Mouse (Mus musculus) right cerebral cortex, postnatal 4 days (tissue): ENCODE data around the gene Vmn1r197.
"Not testable (repeated sequence)": the region's sequence is repeated elsewhere in the genome, so short reads cannot be mapped to it uniquely, and the experiment has no call there.

Source experiments
- DNase-seq: peaks from one replicate; pipeline ENCODE4 v3.0.0-alpha.2; 2022

Gene Vmn1r197

DNA sequence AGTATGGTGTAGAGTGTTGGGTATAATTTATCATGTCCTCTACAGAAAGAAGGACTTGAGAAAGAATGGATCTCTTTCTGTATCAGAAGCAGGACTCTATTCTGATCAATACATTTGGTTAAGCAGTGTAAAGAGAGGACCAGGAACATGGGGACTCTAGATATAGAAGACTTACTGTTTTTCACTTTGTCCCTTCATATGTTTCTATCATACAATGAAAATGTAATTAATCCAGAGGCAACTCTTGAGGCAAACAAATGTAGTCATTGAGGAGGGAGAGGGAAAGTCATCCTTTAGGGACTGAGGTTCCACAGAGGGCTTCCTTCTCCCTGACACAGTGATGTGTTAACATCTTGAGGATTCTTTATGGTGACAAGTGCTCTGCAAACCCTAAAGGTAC is at the start of gene Vmn1r197:
Gene Vmn1r197, plus strand, starts transcription at position 301 of the 400 bp plus-strand sequence.
- DNase-seq, result no peak

DNA sequence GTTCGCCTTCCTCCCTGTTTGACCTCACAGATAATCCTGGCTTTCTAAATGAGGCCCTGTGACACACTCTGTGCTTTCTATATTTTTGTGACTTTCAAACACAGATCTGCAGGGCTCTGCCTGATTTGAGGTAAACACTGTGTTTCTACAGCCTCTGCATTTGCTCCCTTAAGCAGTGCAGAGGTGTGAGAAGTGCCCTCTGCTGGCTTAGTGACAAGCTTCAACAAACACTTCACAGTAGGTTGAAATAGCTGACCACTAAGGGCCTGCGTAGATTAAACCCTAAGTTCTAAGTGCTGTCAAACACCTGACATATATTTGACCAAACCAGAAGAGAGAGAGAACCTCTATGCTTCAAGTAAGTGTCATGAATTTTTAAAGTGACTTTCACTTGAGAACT is 39.8 kb upstream of the Vmn1r197 start:
- DNase-seq, result no peak

DNA sequence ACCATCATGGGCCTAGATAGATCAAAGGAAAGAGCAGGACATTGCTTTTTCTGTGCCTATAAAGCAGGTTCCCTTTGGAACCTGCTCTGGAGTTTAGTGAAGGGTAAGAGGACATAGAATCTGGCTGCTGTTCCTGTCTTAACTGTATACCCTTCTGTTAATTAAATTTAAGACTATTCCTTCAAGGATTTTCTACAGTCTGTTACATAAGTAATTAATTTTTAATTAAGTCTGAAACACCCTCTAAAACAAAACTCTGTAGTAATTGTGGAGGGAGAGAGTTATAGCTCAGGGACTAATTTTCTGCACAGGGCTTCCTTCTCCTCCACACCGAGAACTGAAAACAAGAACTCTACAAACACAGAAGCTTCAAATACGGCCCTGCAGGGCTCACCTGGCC is 34.8 kb upstream of the Vmn1r197 start, which contains the start of gene Vmn1r196:
Gene Vmn1r196, plus strand, starts transcription at position 301 of the 400 bp plus-strand sequence.
- no peak for DNase-seq

DNA sequence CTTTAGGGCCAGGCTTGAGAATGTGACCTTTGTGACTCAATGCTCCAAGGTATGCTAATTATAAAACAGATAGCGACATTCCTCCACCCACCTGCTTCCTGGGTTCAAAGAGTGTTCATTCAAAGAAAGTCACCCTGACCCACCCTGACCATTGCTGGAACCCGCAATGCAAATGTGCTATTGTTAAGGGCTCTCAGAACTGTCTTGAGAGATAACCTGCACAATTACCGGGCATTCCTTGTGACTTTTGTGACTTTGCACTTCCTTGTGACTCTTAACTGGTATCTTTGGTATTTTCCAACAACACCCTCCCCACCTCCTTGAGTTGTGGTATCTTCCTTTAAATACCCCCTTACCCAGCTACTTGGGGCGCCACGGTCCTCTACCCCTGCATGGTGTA is 16.3 kb upstream of the Vmn1r197 start:
- DNase-seq, result not testable (repeated sequence)

DNA sequence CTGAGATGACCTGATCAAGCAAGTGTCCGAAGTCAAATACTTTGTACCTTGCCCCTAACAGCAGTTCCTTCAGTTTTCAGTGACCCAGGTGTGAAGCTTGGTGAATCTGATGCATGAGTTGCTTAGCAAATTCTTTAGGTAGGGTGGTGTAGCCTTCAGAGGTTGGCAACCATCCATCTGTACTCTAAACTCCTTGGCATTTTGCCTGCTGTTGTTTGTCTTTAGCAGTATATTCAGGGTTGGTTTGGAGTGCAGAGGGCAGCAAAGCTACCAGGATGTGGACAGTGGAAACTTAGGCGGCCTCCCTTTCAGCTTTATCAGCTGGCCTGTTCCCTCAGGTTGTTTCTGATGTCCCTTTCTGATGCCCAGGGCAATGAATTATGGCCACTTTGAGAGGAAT is 9.0 kb upstream of the Vmn1r197 start:
- no peak for DNase-seq

DNA sequence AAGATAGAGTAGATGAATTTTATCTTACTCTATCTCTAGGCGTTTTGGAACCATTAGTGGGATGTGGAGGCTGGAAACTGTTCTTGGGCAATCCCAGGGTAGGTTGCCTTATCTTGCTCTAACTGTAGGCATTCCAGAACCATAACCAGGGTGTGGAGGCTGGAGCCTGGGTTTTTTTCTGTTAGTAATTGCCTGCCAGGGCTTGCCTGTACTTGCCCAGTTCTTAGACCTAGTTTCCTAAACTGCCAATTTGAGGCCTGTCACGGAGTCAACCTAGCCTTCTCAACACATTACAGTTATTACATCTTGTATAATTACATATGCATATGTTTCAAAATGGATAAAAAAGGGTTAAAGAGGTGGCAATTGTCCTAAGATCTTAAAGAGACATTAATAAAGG is 7.0 kb upstream of the Vmn1r197 start:
- DNase-seq, result no peak

DNA sequence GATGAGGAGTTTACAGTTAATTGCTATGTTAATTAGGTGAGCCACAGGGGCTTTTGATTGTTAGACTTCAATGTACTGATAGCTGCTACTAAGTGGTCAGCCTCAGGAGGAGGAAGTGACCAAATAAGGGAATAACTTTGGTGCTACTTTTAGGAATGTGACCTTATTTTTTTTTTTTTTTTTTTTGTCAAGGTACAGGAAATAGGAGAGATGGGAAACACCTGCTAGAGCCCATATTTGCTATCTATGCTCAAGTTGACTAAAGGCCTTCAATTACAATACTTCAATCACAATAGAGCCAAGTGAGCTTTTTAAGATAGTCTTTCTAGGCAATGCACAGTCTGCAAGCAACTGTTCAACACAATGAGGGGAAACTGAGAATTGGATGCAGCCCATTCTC is 4.3 kb upstream of the Vmn1r197 start:
- DNase-seq, result no peak

DNA sequence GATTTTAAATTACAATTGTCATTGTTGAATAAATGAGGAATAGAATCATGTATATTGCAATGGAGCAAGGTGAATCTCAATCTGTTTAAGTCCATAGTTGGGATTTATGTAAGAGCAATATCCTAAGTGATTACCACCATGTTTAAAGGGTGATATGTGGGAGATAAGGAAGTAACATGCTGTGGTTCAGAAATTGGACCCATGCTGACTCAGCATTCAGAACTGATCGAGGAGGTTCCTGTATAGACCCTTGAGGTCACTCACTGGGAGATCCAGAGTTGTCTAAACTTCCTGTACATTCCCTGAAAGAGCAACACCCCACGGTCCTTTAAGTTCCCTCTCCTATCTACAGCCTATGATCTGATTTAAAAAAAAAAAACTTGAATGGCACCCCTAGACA is 8.9 kb downstream of the Vmn1r197 start:
- no peak for DNase-seq

DNA sequence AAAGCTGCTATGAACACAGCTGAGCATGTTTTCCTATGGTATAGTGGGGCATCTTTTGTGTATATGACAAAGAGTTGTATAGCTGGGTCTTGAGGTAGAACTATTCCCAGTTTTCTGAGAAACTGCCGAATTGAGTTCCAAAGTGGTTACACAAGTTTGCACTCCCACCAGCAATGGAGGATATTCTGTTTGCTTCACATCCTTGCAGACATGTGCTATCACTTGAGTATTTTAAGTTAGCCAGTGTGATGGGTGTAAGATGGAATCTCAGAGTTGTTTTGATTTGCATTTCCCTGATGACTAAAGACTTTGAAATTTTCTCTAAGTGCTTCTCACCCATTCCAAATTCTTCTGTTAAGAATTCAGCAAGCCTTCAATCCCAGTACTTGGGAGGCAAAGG is 11.2 kb downstream of the Vmn1r197 start:
- no peak for DNase-seq

DNA sequence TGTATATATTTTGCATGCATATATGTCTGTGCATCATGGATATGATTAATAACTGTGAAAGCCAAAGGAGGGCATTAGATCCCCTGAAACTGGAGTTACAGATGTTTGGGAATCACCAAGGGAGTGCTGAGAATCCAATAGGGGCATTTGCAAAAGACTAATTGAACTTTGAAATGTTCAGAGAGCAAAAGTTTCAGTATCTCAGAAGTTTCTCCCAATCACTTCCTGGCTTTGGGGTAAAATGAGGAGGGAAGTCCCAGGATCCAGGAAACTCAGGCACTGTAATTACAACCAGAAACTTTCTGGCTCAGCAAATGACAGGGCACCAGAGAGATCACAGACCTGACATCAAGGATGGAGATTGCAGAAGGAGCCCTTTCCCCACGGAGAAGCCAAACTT is 25.7 kb downstream of the Vmn1r197 start, which contains the start of gene Vmn1r198:
Gene Vmn1r198, plus strand, starts transcription at position 301 of the 400 bp plus-strand sequence.
- no peak for DNase-seq

DNA sequence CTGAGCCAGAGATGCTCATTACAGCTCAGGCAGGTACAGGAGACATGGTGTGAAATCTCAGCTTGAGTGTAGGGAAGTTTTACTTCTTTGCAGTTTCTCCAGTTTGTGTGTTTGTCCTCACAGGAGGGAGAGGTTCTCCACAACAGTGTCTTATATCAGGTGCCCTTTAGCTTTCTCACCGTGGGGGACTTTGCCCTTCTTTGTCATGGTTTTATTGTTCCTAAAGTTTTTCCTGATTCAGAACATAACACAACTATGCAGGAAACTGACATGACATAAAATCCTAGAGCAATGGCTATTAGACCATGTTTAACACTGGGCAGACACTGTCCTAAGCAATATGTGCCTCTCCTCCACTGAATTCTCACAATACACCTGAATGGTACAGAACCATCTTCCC is 26.4 kb downstream of the Vmn1r197 start:
- DNase-seq, result no peak

DNA sequence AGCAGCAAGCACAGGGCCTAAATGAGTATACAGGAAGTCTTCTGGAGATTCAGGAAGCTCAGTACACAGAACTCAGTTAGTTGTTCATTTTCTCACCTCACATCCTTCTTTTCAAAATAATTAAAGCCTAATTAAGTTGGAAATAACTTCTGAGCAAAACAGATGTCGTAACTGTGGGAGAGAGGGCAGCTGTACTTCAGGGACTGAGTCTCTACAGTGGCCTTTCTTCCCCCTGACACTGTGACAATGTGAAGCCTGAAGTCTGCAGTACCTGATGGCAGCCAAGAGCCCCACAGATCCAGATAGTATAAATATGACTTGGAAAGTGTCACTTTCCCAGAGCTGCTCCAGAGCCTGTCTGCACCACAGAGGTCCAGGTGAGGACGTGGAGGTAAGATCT is 55.1 kb downstream of the Vmn1r197 start, which contains the start of gene Vmn1r199:
Gene Vmn1r199, plus strand, starts transcription at position 301 of the 400 bp plus-strand sequence.
- no peak for DNase-seq

DNA sequence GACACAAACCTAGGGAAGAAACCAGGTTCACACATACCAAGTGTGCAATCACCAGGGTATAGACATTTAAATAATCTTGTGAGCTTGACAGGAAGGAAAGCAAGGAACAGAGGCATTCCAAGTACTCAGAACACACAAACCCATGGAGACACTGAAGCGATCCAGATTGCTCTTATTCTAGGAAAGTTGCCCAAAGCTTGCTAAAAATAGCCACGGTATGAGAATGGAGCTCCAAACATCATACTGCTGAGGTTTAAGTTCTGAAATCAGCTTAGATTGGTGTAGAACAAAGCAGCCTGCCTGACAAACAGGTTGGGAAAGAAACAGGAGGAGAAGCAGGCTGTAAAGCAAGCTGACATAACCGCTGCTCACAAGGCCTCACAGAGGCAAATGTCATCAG is 56.7 kb downstream of the Vmn1r197 start:
- DNase-seq, result not testable (repeated sequence)
